Mouse (Mus musculus): ENCODE measurements around the gene Tagln2.

Tagln2 gene

DNA sequence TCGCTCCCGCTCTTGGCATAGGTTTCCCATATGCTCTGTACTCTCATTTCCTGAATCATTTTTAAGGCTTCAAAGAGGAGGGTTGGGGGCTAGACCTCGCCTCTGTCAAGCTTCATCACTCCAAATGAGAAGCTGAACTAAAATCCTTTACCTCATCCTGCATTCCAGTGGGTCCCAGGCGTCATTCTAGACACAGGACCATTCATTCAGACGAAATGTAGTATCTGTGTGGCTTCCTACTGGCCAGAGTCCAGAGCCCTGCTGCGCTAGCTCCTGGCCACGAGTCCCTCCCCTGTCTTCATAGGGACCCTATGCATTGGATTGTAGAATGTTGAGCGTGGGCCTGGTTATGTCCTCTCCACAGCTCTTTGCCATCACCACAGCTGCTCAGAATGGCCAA lies 4.9 kb downstream of the Tagln2 start:
- no peak for DNase-seq

DNA sequence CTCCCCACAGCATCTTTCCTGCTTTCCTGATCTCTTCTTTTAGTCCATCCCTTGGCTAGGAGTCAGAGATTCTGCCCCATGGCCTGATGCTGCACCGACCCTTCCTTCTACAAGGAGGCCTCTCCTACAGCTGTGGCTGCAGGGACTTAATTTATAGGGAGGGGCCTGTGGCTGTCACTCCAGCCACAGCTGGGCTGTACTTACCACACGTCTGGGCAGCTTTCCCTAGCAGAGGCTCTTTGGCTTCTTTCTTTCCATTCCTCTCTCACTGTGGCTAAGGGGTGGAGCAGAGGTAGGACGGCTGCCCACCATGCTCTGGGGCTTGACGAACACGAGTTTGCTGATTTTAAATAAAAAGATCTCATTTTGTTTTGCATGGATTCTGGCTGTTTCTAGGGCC lies 7.2 kb downstream of the Tagln2 start:
- no peak for DNase-seq

GRCm38 (mm10) chr1:172507701-172508100 lies 7.9 kb downstream of the Tagln2 start:
- DNase-seq = no peak

- DNase-seq = no peak
Observed at GRCm38 (mm10) chr1:172508172-172508571, 8.3 kb downstream of the Tagln2 start.

- DNase-seq = no peak
Observed at GRCm38 (mm10) chr1:172509235-172509634, 9.4 kb downstream of the Tagln2 start.

GRCm38 (mm10) chr1:172509983-172510382 lies 10.1 kb downstream of the Tagln2 start:
- DNase-seq = no peak

DNA sequence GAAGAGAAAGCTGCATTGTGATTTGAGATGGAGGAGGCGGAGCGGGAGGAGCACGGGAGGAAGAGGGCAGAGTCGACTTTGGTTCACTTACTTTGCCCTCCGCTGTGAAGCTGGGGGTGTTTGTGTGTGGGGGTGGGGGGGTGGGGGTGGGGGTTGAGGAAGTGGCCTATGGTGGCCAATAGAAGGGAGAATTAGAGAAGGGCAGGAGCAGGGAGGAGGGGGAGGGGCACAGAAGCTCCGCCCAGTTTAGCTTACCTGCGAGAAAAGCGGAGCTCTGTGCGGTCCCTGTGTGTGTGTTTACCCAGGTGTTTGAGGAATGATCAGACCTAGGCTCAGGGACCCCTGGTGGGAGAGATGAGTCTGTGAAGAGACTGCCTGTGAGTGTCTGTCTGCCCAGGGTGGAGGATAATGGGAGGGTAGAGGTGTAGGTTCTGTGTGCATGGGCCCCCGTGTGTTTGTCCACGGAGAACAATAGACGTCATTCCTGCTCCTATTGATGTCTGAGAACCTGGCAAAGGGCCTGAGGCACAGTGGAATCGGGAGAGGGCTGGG lies 10.7 kb downstream of the Tagln2 start:
- no peak for DNase-seq

DNA sequence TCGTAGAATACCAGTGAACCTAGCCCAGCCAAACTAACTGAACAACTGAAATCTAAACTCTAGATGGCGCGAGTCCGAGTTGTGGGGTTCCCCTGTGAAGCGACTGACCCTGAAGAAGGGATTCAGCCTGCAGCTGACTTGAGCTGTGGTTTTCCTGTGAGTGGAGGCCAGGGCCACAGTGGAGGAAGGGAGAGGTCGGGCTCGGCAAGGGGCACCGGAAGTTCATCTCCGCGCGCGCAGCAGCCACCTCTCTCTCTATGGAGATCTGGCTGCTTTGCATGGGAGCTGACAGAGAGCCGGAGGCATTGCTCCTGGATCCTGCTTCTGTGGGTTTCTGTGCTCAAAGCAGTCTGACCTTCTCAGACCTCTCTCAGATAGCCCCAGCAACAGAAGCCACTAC lies 13.1 kb downstream of the Tagln2 start:
- DNase-seq = no peak

GRCm38 (mm10) chr1:172513525-172514212 lies 13.8 kb downstream of the Tagln2 start:
- no peak for DNase-seq

DNA sequence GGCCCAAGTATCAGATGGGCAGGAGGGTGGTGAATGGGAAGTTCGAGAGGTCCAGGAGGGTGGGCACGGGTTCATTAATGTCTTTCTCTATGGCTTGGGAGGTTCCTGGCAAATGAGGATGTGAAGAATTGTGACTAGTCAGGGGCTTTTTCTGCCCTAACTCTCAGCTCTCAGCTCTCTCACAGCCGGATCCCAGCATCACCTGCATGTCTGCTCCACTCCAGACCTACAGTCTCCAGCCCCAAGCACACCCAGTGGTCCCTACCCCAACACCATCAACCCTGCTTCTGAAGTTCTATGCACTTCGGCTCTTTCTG lies 14.3 kb downstream of the Tagln2 start:
- no peak for DNase-seq

- no peak for DNase-seq
Observed at GRCm38 (mm10) chr1:172514551-172515268, 14.9 kb downstream of the Tagln2 start.

DNA sequence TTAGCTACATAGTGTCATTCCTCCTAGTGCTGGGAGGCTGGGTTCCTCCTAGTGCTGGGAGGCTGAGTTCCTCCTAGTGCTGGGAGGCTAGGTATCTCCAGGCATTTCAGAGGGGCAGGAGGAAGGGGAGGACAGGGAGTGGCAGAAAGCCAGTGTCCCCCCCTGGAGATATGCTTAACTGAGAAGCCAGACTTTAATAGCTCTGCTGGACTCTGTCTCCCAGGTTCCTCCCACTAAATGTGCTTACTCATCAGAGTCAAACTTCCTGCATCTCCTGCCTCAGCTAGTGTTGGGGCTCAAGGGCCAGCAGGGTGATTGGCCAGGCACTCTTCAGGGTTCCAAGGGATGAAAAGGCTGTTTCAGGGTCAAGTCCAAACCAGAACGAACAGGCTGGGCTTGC lies 15.5 kb downstream of the Tagln2 start:
- no peak for DNase-seq

- no peak for DNase-seq
Observed at GRCm38 (mm10) chr1:172518013-172518412, 18.2 kb downstream of the Tagln2 start.

- DNase-seq = no peak
Observed at GRCm38 (mm10) chr1:172519644-172520043, 19.8 kb downstream of the Tagln2 start.

DNA sequence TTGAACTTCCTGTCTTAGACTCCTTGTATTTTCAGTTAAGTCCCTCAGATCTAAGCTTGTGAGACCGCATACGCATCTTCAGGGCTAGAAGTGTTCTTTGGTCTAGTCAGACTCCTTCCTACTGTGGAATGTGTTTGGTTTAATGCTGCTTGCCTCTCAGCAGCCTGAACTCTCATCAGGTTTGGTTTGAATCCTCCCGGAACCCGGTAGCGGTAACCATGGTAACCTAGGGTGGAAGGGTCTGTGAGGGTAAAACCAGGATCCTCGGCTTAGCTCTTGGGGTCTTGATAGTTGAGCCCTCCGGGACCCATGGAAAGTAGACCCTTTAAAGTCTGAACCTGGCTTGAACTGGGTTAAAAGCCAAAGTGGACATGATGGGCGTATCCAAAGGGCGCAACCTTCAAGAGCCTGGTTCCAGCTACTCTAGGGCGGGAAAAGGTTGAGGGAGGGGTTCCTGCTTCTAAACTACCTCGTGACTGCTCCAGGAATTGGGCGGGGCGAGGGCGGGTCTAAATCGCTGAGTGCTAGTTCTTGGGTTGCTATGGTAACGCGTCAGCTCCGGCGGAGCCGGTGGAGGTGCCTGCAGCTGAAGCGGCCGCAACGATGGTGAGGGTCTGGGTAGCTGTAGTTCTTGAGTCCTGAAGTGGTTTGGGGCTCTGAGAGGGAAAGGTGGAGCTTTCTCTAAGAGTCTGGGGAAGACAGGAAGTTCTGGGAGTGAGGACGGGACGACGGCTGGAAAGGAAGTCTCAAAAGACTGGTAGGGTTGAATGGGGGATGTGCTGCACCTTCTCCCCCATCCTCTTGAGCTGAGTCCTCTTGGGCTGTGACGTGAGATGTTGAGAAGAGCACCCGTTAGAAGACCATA lies 21.0 kb downstream of the Tagln2 start, which contains the start of gene Cfap45:
Cfap45 (plus strand) TSS at position 226 of the 865 bp plus-strand sequence.
- no peak for DNase-seq

DNA sequence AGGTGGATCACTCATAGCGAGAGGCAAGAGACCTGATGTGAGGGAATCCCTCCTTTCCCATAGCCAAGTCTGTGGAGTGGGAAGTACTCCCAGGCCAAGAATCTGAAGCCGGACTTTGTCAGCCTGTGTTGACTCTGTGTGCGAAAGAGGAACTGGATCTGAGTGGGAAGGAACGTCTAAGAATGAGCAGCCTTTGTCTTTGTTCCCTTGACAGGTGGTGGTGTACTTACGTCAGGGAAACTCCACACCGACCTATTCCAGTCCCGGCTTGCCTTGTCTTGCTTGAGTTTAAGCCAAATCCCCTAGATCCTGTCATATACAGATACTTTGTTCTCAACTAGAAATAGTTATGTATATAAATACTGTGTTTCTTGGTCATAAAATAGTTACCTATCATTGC lies 22.7 kb downstream of the Tagln2 start:
- DNase-seq = no peak

GRCm38 (mm10) chr1:172523699-172524101 lies 23.9 kb downstream of the Tagln2 start:
- DNase-seq = no peak

DNA sequence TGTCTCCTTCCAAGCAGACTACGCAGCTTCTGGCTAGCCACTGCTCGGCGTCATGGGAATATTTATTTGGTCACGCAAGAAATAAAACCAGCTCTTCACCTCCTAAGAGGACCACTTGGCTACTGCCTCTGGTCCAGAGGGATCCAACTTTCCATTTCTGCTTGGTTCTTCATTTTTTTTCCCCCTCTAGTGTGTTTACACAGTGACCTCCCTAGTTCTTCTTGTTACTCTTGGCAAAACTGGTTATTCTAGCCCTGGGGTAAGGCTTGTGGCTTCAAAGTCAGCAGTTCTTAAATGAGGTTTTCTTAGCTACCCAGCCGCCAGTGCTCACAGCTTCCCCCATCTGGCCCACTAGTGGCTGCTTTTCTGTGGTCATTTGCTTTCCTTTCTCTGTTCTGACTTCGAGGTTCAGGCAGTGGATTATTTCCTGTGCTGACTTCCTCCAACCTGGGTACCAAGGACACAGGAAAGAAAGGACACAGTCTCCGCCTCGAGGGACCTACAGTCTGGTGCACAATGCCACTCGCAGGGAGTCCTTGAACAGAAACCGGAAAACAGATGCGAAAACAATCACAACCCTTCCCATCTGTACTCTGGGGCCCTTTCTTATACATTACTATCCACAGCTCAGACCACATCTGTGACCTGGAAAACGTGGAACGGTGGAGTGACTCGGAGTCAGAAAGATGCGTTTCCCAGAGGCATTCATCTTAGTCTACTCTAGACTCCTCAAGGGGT lies 25.3 kb downstream of the Tagln2 start:
- no peak for DNase-seq

DNA sequence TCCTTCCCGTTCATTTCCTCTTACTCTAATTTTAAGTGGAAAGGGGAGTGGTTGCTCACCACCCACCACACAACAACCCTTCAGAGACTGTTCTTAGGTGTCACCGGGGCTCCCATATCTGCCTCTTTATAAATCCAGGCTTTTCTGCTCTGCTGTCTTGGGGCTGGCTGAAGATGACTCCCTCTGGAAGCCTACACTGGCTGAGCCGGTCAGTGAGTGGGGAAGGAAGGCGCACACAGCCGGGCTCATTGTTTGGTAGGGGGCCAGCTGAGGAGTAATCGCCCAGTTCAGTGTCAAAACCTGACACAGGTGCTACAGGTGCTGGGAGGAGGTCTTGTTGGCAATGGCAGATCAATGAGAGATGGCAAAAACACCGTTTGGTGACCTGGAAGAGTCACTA lies 26.1 kb downstream of the Tagln2 start:
- no peak for DNase-seq

DNA sequence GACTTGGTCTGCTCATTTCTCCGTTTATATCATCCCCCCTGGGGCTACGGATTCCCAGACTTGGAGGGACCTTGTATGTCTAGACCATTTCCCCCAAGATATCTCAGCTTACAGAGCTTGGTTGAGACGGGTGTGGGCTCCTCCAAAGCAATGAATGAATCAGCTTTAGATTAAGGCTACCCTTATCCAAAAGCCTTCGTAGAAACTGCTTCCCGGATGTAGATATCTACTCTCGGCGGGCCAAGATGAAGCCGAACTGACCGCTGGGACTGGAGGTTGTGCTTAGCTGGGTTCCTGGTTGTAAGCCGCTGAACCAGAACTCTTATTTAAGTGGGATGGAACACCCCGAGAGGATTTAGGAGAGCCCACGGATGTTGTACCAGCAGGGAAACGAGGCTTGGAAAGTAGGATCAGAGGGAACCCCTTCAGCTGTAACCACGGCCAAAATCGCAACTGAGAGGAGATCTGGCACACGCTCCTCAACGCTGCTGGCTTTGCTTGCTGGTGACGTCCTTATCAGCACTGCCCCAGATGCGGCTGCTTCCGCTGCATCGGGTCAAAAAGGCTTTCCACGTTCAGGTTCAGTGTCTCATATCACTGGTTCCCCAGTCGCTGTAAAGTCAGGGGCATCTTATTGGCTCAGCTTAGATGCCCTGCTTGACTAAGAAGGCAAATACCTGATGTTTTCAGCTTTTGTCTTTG lies 26.7 kb downstream of the Tagln2 start:
- DNase-seq = no peak

- no peak for DNase-seq
Observed at GRCm38 (mm10) chr1:172527431-172527830, 27.6 kb downstream of the Tagln2 start.

DNA sequence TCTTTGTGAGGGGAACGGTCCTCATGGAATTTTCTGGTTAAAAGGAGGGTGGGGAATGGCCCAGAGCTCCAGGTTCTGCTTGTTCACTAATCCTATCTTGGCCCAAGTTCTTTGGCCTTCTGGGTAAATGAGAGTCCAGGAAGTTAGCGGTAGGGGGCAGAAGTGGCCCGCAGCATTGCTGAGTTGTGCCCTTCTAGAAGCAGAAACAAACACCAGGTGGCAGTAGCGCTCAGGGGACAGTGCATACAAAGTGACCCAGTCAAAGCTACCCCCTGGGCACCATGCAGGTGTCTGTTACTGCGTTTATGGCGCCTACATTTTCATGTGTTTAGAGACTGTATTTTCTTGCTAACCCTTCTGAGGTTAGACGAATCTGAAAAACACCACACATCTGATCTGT lies 28.9 kb downstream of the Tagln2 start:
- peak; percentile 90 for DNase-seq

Measured in cerebellum, adult 9-10 months (tissue).